18 mouse cellular contexts compared by ENCODE assay signal in genomic region chr11:94926431-94926830, GRCm38 (mm10). TPM values are rescaled to one million over a fixed set of nuclear protein-coding genes. Genes with fewer than 3 reads are reported as not detected.
DNase-seq lines count a peak whose midpoint lies in the region; ATAC-seq and TF ChIP-seq lines count a peak whose summit lies in the region.
"Had no signal": no experiment of that assay in that cellular context is flagged by ENCODE, and none has a peak within 500 bp of the region (broad histone marks: within the 10 kb centered on the region; RNA-seq: fewer than 3 reads in every experiment).

No protein-coding gene starts in this region.

- H3K4me3 ChIP-seq in kidney, embryonic 14.5 days (ENCODE audit: low read length): no peak overlapping the region
- H3K4me3 ChIP-seq in embryonic fibroblast, embryonic 13.5 days (ENCODE audit: insufficient read depth, low read length): no peak overlapping the region
- H3K4me3 ChIP-seq: midbrain, embryonic 13.5 days had no signal

- WGBS in kidney, embryonic 14.5 days: 40% methylated on average over 11 of the region's 11 CpGs

- peak; percentile 3 for DNase-seq in adrenal gland, postnatal 14 days
- DNase-seq in adrenal gland, adult 18-20 months (ENCODE audit: low spot score in 2 of 2): no peak
- no peak for DNase-seq in kidney, adult 18-20 months
- peak; percentile 34 for DNase-seq in lung, postnatal 36 days
- no peak for DNase-seq in retina, embryonic 14.5 days (ENCODE audit: low spot score)
- no peak for DNase-seq in cerebellum, postnatal 36 days
- DNase-seq: adrenal gland, postnatal 25 days; cerebellum, postnatal 25 days; left cerebral cortex, postnatal 4 days; retina, postnatal 1 day; spleen, adult 18-20 months had no signal

- peaks cover 34% of the 10 kb centered on the region for H3K4me1 ChIP-seq in kidney, embryonic 14.5 days (ENCODE audit: control insufficient read depth, insufficient read depth, low read length)
- H3K4me1 ChIP-seq in embryonic fibroblast, embryonic 13.5 days (ENCODE audit: control insufficient read depth, insufficient read depth, low read length): peaks cover 17% of the 10 kb centered on the region

- no peaks in the 10 kb centered on the region for H3K9me3 ChIP-seq in kidney, embryonic 14.5 days (ENCODE audit: control insufficient read depth, low read length)
- H3K9me3 ChIP-seq: midbrain, embryonic 13.5 days had no signal

- TF ChIP-seq POLR2A in embryonic fibroblast, embryonic 13.5 days (IDR thresholded peaks at IDR 0.05; ENCODE audit: low read depth, low read length): no peak

- TF ChIP-seq CTCF in embryonic fibroblast, embryonic 13.5 days (IDR thresholded peaks at IDR 0.05; ENCODE audit: borderline replicate concordance, insufficient read depth, low read length): no peak

- peak overlapping the region; percentile 26; the same call in 1 of the 2 replicates for H3K27ac ChIP-seq in kidney, embryonic 14.5 days (ENCODE audit: low read depth, low read length)
- peak overlapping the region; percentile 99 for H3K27ac ChIP-seq in embryonic fibroblast, embryonic 13.5 days (ENCODE audit: insufficient read depth, low read length)
- H3K27ac ChIP-seq: midbrain, embryonic 13.5 days had no signal

- no peak for ATAC-seq in kidney, embryonic 14.5 days (ENCODE audit: low FRiP score, low TSS enrichment)
- ATAC-seq: forebrain, embryonic 16.5 days; midbrain, embryonic 13.5 days had no signal

- H3K4me2 ChIP-seq in kidney, embryonic 14.5 days (replicated peaks; ENCODE audit: low read depth, low read length): no peak overlapping the region
- H3K4me2 ChIP-seq: midbrain, embryonic 13.5 days had no signal

- H3K27me3 ChIP-seq in kidney, embryonic 14.5 days (ENCODE audit: control insufficient read depth, insufficient read depth, low read length): no peaks in the 10 kb centered on the region
- H3K27me3 ChIP-seq: midbrain, embryonic 13.5 days had no signal

- H3K9ac ChIP-seq in kidney, embryonic 14.5 days (ENCODE audit: low read depth, low read length): no peak overlapping the region
- H3K9ac ChIP-seq: midbrain, embryonic 13.5 days had no signal

- H3K36me3 ChIP-seq in kidney, embryonic 14.5 days (ENCODE audit: control insufficient read depth, insufficient read depth, low read length): no peaks in the 10 kb centered on the region
- H3K36me3 ChIP-seq: midbrain, embryonic 13.5 days had no signal

RNA-seq across cellular contexts. Expression of gene Col1a1, which starts 9.6 kb away (rescaled TPM):
- total RNA-seq in adrenal gland, postnatal 14 days (2021): 358 and 494 TPM in 2 replicates
- 10 to 100 TPM; 20.4 to 40.2 TPM for total RNA-seq in adrenal gland, adult 18-20 months (2021)
- 248 and 380 TPM in 2 replicates for polyA plus RNA-seq in kidney, embryonic 14.5 days (2014; fragmentation: Nextera tagmentation; extraction: Ambion mirVana)
- 6,098 and 7,850 TPM in 2 replicates for polyA plus RNA-seq in embryonic fibroblast, embryonic 13.5 days (2011; ENCODE audit: insufficient read length, low read depth, missing spikeins)
- total RNA-seq: granulocyte monocyte progenitor cell, adult 5-6 weeks had no signal

RNA-seq across cellular contexts. Expression of gene Hils1, which starts 41.0 kb away (rescaled TPM):
- total RNA-seq in adrenal gland, postnatal 14 days (2021): not detected in 2 replicates
- not detected for total RNA-seq in adrenal gland, adult 18-20 months (2021)
- not detected in 2 replicates for polyA plus RNA-seq in kidney, embryonic 14.5 days (2014; fragmentation: Nextera tagmentation; extraction: Ambion mirVana)
- not detected in 2 replicates for polyA plus RNA-seq in embryonic fibroblast, embryonic 13.5 days (2011; ENCODE audit: insufficient read length, low read depth, missing spikeins)
- total RNA-seq: adrenal gland, postnatal 25 days; granulocyte monocyte progenitor cell, adult 5-6 weeks had no signal
- polyA plus RNA-seq: forebrain, embryonic 16.5 days; liver, embryonic 16.5 days; midbrain, embryonic 13.5 days; neural tube, embryonic 11.5 days had no signal

RNA-seq across cellular contexts. Expression of gene Sgca, which starts 49.7 kb away (rescaled TPM):
- total RNA-seq in adrenal gland, postnatal 14 days (2021): 0.26 TPM in 1 of 2 replicates, not detected in the other
- under 1 TPM in 1 of 2 experiments, not detected in 1; 0.80 TPM for total RNA-seq in adrenal gland, adult 18-20 months (2021)
- polyA plus RNA-seq in kidney, embryonic 14.5 days (2014; fragmentation: Nextera tagmentation; extraction: Ambion mirVana): 0.24 TPM in 1 of 2 replicates, not detected in the other
- not detected in 2 replicates for polyA plus RNA-seq in embryonic fibroblast, embryonic 13.5 days (2011; ENCODE audit: insufficient read length, low read depth, missing spikeins)
- total RNA-seq: adrenal gland, postnatal 25 days; granulocyte monocyte progenitor cell, adult 5-6 weeks; left cerebral cortex, postnatal 4 days had no signal

Comparison
In these comparisons a context has a peak if more than half of its experiments do, and no peak if none do; other contexts are left out.
1. DNase-seq: peak in adrenal gland, postnatal 14 days (single experiment) and lung, postnatal 36 days (single experiment); none in adrenal gland, adult 18-20 months (0 of 2), kidney, adult 18-20 months (single experiment), retina, embryonic 14.5 days (single experiment) and cerebellum, postnatal 36 days (0 of 2).